Mouse (Mus musculus) embryonic facial prominence, embryonic 11.5 days (tissue): ENCODE data around the gene Adam22. TPM values are rescaled to one million over a fixed set of nuclear protein-coding genes. Genes with fewer than 3 reads are reported as not detected.

Experiments
- ATAC-seq: fragments of 200-750 bp; cut with Nextera tagmentation; replicated peaks from 2 replicates; pipeline ENCODE4 v1.8.0; 2017; ENCODE audit warnings: low read depth; ENCODE audit not compliant: insufficient number of reproducible peaks, low FRiP score, low TSS enrichment
- DNase-seq: peaks from one replicate; pipeline ENCODE4 v3.0.0-alpha.2; 2015; ENCODE audit warnings: low spot score
- H3K27ac ChIP-seq: fragments of 300-500 bp; sonication (generic); replicated peaks from 2 replicates; pipeline ENCODE4 v1.5.1; 2014; ENCODE audit warnings: mild to moderate bottlenecking, low read depth, low read length, control low read depth
- H3K27me3 ChIP-seq: fragments of 300-500 bp; sonication (generic); 2 replicates; pipeline ENCODE4 v1.6.1; 2014; ENCODE audit warnings: mild to moderate bottlenecking, low read length, moderate library complexity, mixed read lengths; ENCODE audit not compliant: control insufficient read depth, insufficient read depth
- H3K36me3 ChIP-seq: fragments of 300-500 bp; sonication (generic); replicated peaks from 2 replicates; pipeline ENCODE4 v1.6.1; 2014; ENCODE audit warnings: low read depth, mild to moderate bottlenecking, low read length, moderate library complexity, mixed read lengths; ENCODE audit not compliant: control insufficient read depth, insufficient read depth
- H3K4me1 ChIP-seq: fragments of 300-500 bp; sonication (generic); 2 replicates; pipeline ENCODE4 v1.6.1; 2014; ENCODE audit warnings: low read length, mixed read lengths; ENCODE audit not compliant: control insufficient read depth, insufficient read depth
- H3K4me2 ChIP-seq: fragments of 300-500 bp; sonication (generic); 2 replicates; pipeline ENCODE4 v1.6.1; 2014; ENCODE audit warnings: low read depth, mild to moderate bottlenecking, control low read depth, low read length, moderate library complexity
- H3K4me3 ChIP-seq: fragments of 300-500 bp; sonication (generic); 2 replicates; pipeline ENCODE4 v1.5.1; 2014; ENCODE audit warnings: low read depth, low read length, control low read depth
- H3K9ac ChIP-seq: fragments of 300-500 bp; sonication (generic); replicated peaks from 2 replicates; pipeline ENCODE4 v1.6.1; 2014; ENCODE audit warnings: mild to moderate bottlenecking, control low read depth, low read length
- H3K9me3 ChIP-seq: fragments of 300-500 bp; sonication (generic); replicated peaks from 2 replicates; pipeline ENCODE4 v1.6.1; 2016; ENCODE audit warnings: mild to moderate bottlenecking, low read length, inconsistent platforms, mixed read lengths; ENCODE audit not compliant: control insufficient read depth
- WGBS: fragments of 180-500 bp; shearing (Covaris S2); extraction: QIAGEN DNeasy Blood & Tissue Kit; methylation state at CpG from one replicate; pipeline ENCODE4 v1.1.7; 2014; 5-methylcytosine and 5-hydroxymethylcytosine counted together
- polyA plus RNA-seq: library from polyadenylated mRNA; unstranded; fragments of >200 nt; fragmentation: Nextera tagmentation; extraction: Ambion mirVana; gene quantifications from 2 replicates; pipeline ENCODE4 v1.2.1, GENCODE M21; 2014

The Adam22 gene
- polyA plus RNA-seq, 1 experiment from 2014 or later = 12.1 TPM

DNA sequence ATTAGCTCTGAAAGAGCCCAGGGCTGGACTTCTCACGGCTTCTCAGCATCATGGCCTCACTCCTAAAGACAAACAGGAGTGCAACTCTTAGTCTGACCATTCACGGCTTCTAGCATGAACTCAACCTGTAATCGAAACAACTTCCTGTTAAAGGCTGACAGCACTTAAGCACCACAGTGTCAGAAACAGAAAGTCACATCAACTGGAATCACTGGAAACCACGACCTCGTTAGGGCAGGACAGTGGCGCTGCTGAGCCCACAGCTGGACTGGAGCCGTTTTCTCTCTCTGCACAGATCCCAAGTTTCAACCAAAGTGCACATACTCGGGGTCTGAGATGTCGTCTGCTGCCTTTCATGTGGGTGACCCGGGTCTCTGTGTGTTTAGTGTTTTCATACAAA is 18.4 kb downstream of the Adam22 start:
- Histone ChIP-seq H3K4me3 (no peak overlapping the region), H3K27me3 (no peaks in the 10 kb centered on the region), H3K4me1 (no peaks in the 10 kb centered on the region), H3K9ac (no peak overlapping the region), H3K36me3 (no peaks in the 10 kb centered on the region), H3K27ac (no peak overlapping the region), H3K9me3 (no peaks in the 10 kb centered on the region), H3K4me2 (no peak overlapping the region)
- WGBS = 60% methylated on average over 10 of the region's 10 CpGs
- ATAC-seq (no peak), DNase-seq (no peak)

DNA sequence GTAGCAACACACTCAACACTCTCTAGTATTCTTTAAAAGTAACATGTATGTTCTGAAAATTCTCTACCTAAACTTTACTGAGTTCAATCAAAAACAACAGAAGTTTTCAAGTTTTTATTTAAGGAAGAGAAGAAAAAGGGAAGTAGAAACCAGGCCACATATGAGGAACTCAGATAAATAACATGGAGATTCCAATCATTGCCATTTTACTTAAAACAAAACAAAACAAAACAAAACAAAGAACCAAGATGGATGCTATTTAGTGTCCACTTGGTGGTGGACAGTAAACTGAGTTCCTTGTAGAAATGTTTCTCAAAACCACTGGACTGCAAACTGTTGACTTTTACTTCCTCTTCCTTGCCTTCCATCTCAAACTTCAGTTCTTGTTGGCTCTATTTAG is 21.6 kb downstream of the Adam22 start:
- H3K9me3 ChIP-seq = no peaks in the 10 kb centered on the region
- no peak for DNase-seq
- H3K9ac ChIP-seq = no peak overlapping the region
- H3K27me3 ChIP-seq = no peaks in the 10 kb centered on the region
- H3K4me1 ChIP-seq = no peaks in the 10 kb centered on the region
- H3K4me3 ChIP-seq = no peak overlapping the region
- H3K4me2 ChIP-seq = no peak overlapping the region
- H3K27ac ChIP-seq = no peak overlapping the region
- no peak for ATAC-seq
- H3K36me3 ChIP-seq = no peaks in the 10 kb centered on the region

DNA sequence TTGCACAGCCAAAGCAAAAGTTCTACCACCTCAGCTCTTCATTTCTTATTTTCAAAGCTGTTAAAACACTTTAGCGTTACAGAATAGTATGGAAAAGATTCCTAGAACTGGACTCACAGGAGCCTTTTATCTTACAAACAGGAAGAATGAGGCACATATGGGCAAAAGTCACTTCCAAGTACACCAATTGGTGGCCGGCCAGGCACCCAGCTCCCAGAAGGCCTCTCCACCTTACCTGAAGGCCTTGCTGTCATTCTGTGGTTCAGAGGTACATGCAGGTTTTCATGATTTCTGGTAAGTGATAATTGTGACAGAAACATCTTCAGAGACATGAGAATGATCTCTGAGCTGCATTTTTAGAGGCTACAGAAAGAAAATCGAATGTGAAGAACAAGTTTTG is 24.7 kb downstream of the Adam22 start:
- Histone ChIP-seq H3K4me1 (no peaks in the 10 kb centered on the region), H3K4me3 (no peak overlapping the region), H3K4me2 (no peak overlapping the region), H3K9me3 (no peaks in the 10 kb centered on the region), H3K27ac (no peak overlapping the region), H3K27me3 (no peaks in the 10 kb centered on the region), H3K9ac (no peak overlapping the region), H3K36me3 (no peaks in the 10 kb centered on the region)
- no peak for DNase-seq
- 78% methylated on average over 3 of the region's 3 CpGs for WGBS
- ATAC-seq = no peak

DNA sequence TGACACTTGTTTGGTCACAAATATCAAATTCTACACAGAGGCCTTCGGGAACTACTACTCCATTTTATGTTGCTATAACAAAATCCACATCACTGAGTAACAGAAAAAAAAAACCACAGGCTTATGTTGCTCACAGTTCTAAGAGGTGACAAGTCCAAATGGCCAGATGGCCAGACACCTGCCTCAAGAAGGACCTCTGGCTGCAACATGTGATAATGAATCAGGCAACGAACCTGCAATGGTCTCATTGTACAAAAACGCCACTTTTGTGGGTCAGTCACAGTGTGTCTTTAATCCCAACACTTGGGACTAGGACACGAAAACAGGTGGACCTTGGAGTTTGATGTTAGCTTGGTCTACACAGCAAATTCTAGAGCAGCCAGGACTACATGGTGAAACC is 26.3 kb downstream of the Adam22 start:
- ATAC-seq (no peak), DNase-seq (no peak)
- Histone ChIP-seq H3K9me3 (no peaks in the 10 kb centered on the region), H3K27me3 (no peaks in the 10 kb centered on the region), H3K4me2 (no peak overlapping the region), H3K27ac (no peak overlapping the region), H3K4me3 (no peak overlapping the region), H3K9ac (no peak overlapping the region), H3K36me3 (no peaks in the 10 kb centered on the region), H3K4me1 (no peaks in the 10 kb centered on the region)
- WGBS = 84% methylated on average over 4 of the region's 4 CpGs

DNA sequence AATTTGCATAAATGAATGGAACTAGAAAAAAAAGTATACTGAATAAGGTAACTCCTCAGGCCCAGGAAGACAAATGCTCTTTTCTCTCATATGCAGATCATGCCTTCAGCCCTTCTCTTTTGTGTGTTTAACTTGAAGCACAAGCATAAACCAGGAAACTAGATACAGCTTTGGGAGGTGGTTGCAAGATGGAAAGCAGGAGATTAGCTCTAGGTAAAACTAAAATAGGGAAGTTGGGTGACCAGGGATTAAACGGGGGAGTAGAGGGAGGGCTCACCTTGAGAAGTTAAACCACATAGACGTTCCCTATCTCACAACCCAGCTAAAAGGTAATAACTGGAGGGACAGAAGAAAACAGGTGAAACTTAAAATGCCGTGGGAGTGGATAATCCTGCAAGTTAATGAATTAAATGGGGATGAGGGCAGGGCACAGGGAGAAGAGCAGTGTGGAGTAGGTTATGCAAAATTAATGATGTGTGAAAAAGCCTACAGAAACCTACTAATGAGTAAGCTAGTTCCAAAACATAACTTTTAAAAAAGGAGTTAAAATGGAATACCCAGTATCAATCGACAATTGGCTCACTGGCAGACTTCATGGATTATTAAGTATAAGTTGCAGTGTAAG is 40.2 kb downstream of the Adam22 start:
- Histone ChIP-seq H3K9me3 (no peaks in the 10 kb centered on the region), H3K27me3 (no peaks in the 10 kb centered on the region), H3K27ac (no peak overlapping the region), H3K9ac (no peak overlapping the region), H3K4me2 (no peak overlapping the region), H3K4me3 (no peak overlapping the region), H3K4me1 (no peaks in the 10 kb centered on the region), H3K36me3 (no peaks in the 10 kb centered on the region)
- DNase-seq (no peak), ATAC-seq (no peak)
- 81% methylated on average over 4 of the region's 4 CpGs for WGBS

DNA sequence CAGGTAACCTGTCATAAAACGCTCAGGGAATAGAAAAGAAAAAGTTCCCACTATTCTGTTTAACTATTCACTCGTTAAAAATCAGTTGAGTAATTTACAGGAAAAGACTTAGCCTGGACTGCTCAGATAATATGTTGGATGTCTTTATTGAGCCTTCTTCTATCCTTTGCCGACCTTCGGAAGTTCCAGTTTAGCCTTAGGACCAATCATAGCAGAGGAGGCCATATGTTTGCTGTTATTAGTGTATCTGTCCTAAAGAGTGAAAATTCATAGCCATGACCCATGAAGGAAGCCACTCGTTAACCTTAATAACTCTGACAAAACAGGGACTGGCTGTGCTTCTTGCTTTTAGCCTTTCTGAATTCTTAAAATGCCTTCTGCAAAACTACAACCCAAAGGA is 41.3 kb downstream of the Adam22 start:
- DNase-seq = no peak
- no peaks in the 10 kb centered on the region for H3K4me1 ChIP-seq
- H3K9me3 ChIP-seq = no peaks in the 10 kb centered on the region
- no peak overlapping the region for H3K27ac ChIP-seq
- no peak overlapping the region for H3K9ac ChIP-seq
- ATAC-seq = no peak
- 58% methylated on average over 5 of the region's 5 CpGs for WGBS
- H3K4me3 ChIP-seq = no peak overlapping the region
- H3K4me2 ChIP-seq = no peak overlapping the region
- no peaks in the 10 kb centered on the region for H3K27me3 ChIP-seq
- no peaks in the 10 kb centered on the region for H3K36me3 ChIP-seq

DNA sequence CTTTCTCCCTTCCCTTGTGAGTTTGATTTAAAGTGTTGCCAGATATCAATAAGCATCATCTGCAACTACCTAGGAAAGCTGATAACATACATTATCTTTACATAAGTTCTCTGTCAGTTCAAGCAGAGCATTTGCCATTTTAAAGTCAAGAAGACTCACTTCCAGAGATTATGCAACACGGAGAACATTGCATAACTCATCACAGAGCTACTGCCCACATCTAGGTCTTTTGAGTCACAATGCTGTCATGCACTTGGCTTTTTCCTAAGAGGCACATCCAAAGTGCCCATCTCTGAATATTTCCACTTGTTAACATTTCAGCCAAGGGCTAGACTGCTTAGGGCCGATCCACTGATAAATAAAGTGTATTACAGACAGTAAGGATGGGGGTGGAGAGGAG is 55.6 kb downstream of the Adam22 start:
- H3K4me1 ChIP-seq = no peaks in the 10 kb centered on the region
- no peak overlapping the region for H3K4me3 ChIP-seq
- no peak overlapping the region for H3K27ac ChIP-seq
- no peaks in the 10 kb centered on the region for H3K9me3 ChIP-seq
- no peaks in the 10 kb centered on the region for H3K27me3 ChIP-seq
- no peaks in the 10 kb centered on the region for H3K36me3 ChIP-seq
- DNase-seq (no peak), ATAC-seq (no peak)
- 93% methylated on average over 2 of the region's 2 CpGs for WGBS
- H3K9ac ChIP-seq = no peak overlapping the region
- no peak overlapping the region for H3K4me2 ChIP-seq

DNA sequence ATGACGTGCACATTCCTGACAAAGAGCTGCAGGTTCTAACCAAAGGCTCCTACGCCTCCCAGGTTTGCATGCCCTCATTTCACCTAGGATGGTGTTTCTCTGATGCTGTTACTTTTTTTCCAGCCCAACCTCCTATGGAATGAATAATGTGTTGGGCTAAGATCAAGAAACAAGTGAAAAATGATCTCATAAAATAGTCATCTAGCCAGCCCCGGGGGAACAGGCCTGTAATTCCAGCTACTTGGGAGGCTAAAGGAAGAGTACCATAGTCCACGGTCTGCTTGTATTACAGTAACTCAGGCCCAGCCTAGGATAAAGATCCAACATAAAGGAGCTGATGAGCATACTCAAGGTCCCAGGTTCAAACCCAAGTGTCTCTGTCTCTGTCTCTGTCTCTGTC is 57.1 kb downstream of the Adam22 start:
- Histone ChIP-seq H3K9me3 (no peaks in the 10 kb centered on the region), H3K4me1 (no peaks in the 10 kb centered on the region), H3K27ac (no peak overlapping the region), H3K27me3 (no peaks in the 10 kb centered on the region), H3K9ac (no peak overlapping the region), H3K4me3 (no peak overlapping the region), H3K4me2 (no peak overlapping the region), H3K36me3 (no peaks in the 10 kb centered on the region)
- ATAC-seq = no peak
- WGBS = 74% methylated on average over 4 of the region's 4 CpGs
- DNase-seq = peak; percentile 17
